Mouse (Mus musculus) left cerebral cortex, adult 18-20 months (tissue): ENCODE results near the gene Frmd8. TPM values are rescaled to one million over a fixed set of nuclear protein-coding genes. Genes with fewer than 3 reads are reported as not detected.

Source experiments
- DNase-seq, 2 experiments: peaks; one replicate each; pipeline ENCODE4 v3.0.0; 2021 to 2022; ENCODE audit warnings: low spot score in 2 of 2, mixed read lengths in 1 of 2
- long read RNA-seq, 2 experiments: library from polyadenylated mRNA; stranded (forward); transcript quantifications; one replicate each; pipeline ENCODE4 v2.0.0; 2021
- total RNA-seq, 2 experiments: library from RNA; stranded (reverse); gene quantifications; 2 replicates each; pipeline ENCODE4 v1.2.3; 2021

Frmd8 gene
- total RNA-seq = 10 to 100 TPM; 13.5 to 13.6 TPM
- long read RNA-seq, experiment 1, full-length matches to known transcripts = 22 of 33 reads
- long read RNA-seq, experiment 1, partial matches to known transcripts = 4 of 33 reads
- long read RNA-seq, experiment 1, other reads (novel, unspliced or antisense) = 7 of 33 reads
- long read RNA-seq, experiment 2, full-length matches to known transcripts = 13 of 23 reads
- long read RNA-seq, experiment 2, partial matches to known transcripts = 4 of 23 reads
- long read RNA-seq, experiment 2, other reads (novel, unspliced or antisense) = 6 of 23 reads

- DNase-seq = peak; percentile 89 to 94
Observed at GRCm38 (mm10) chr19:5874969-5875480, at the start of gene Frmd8. Gene Frmd8 (minus strand): TSS chr19:5875274.

GRCm38 (mm10) chr19:5924713-5925093 is 49.6 kb upstream of the Frmd8 start, which contains the start of gene Cdc42ep2:
Gene Cdc42ep2 (minus strand): TSS chr19:5924816.
- peak; percentile 92 to 93 for DNase-seq

- DNase-seq = peak; percentile 89 to 94
Observed at GRCm38 (mm10) chr19:5923990-5924712, 49.1 kb upstream of the Frmd8 start.

- no peak for DNase-seq
Observed at GRCm38 (mm10) chr19:5922963-5923362, 47.9 kb upstream of the Frmd8 start.

- DNase-seq = no peak
Observed at GRCm38 (mm10) chr19:5922119-5922942, 47.3 kb upstream of the Frmd8 start.

GRCm38 (mm10) chr19:5921715-5922114 is 46.6 kb upstream of the Frmd8 start:
- DNase-seq = no peak

- DNase-seq = no peak
Observed at GRCm38 (mm10) chr19:5913007-5913719, 38.1 kb upstream of the Frmd8 start, which contains the start of gene Dpf2. Gene Dpf2 (minus strand): TSS chr19:5913010.

- DNase-seq = peak; percentile 98 to 100
Observed at GRCm38 (mm10) chr19:5912103-5913006, 37.3 kb upstream of the Frmd8 start.

GRCm38 (mm10) chr19:5911430-5912102 is 36.5 kb upstream of the Frmd8 start:
- no peak for DNase-seq

GRCm38 (mm10) chr19:5910221-5910620 is 35.1 kb upstream of the Frmd8 start:
- DNase-seq = no peak

- no peak for DNase-seq
Observed at GRCm38 (mm10) chr19:5907275-5907674, 32.2 kb upstream of the Frmd8 start.

GRCm38 (mm10) chr19:5894002-5894678 is 19.1 kb upstream of the Frmd8 start, which contains the start of gene Tigd3:
Gene Tigd3 (minus strand): TSS chr19:5894149.
- peak; percentile 95 to 96 for DNase-seq

GRCm38 (mm10) chr19:5893282-5894001 is 18.4 kb upstream of the Frmd8 start:
- DNase-seq = no peak

- DNase-seq = no peak
Observed at GRCm38 (mm10) chr19:5892735-5893134, 17.7 kb upstream of the Frmd8 start.

- no peak for DNase-seq
Observed at GRCm38 (mm10) chr19:5892262-5892661, 17.2 kb upstream of the Frmd8 start.

- DNase-seq = no peak
Observed at GRCm38 (mm10) chr19:5891521-5892258, 16.6 kb upstream of the Frmd8 start.

GRCm38 (mm10) chr19:5889211-5889610 is 14.1 kb upstream of the Frmd8 start:
- no peak for DNase-seq
